Mouse (Mus musculus) forebrain, embryonic 15.5 days (tissue): ENCODE measurements around the gene Gins2. TPM values are rescaled to one million over a fixed set of nuclear protein-coding genes. Genes with fewer than 3 reads are reported as not detected.
A peak's percentile ranks its signal among the peaks of the same experiment; 100 is the strongest.

Experiments used
- ATAC-seq: fragments of 200-750 bp; cut with Nextera tagmentation; replicated peaks from 2 replicates; pipeline ENCODE4 v1.8.0; 2017; ENCODE audit warnings: mild to moderate bottlenecking, moderate TSS enrichment, moderate library complexity
- H3K27ac ChIP-seq: fragments of 300-500 bp; sonication (generic); replicated peaks from 2 replicates; pipeline ENCODE4 v1.5.1; 2015; ENCODE audit warnings: mild to moderate bottlenecking, inconsistent platforms
- H3K27me3 ChIP-seq: fragments of 300-500 bp; sonication (generic); 2 replicates; pipeline ENCODE4 v1.6.1; 2015; ENCODE audit warnings: inconsistent platforms
- H3K36me3 ChIP-seq: fragments of 300-500 bp; sonication (generic); 2 replicates; pipeline ENCODE4 v1.6.1; 2015; ENCODE audit warnings: mild to moderate bottlenecking, inconsistent platforms
- H3K4me1 ChIP-seq: fragments of 300-500 bp; sonication (generic); 2 replicates; pipeline ENCODE4 v1.6.1; 2015; ENCODE audit warnings: inconsistent platforms
- H3K4me2 ChIP-seq: fragments of 300-500 bp; sonication (generic); replicated peaks from 2 replicates; pipeline ENCODE4 v1.6.1; 2015; ENCODE audit warnings: mild to moderate bottlenecking, inconsistent platforms
- H3K4me3 ChIP-seq: fragments of 300-500 bp; sonication (generic); 2 replicates; pipeline ENCODE4 v1.5.1; 2015; ENCODE audit warnings: mild to moderate bottlenecking, inconsistent platforms
- H3K9ac ChIP-seq: fragments of 300-500 bp; sonication (generic); replicated peaks from 2 replicates; pipeline ENCODE4 v1.6.1; 2015; ENCODE audit warnings: mild to moderate bottlenecking, inconsistent platforms
- H3K9me3 ChIP-seq: fragments of 300-500 bp; sonication (generic); 2 replicates; pipeline ENCODE4 v1.6.1; 2016; ENCODE audit warnings: inconsistent platforms
- WGBS: fragments of 180-500 bp; shearing (Covaris S2); methylation state at CpG from one replicate; pipeline ENCODE4 v1.1.7; 2015; ENCODE audit warnings: mixed read lengths; 5-methylcytosine and 5-hydroxymethylcytosine counted together
- polyA plus RNA-seq: library from polyadenylated mRNA; unstranded; fragments of >200 nt; fragmentation: Nextera tagmentation; extraction: Ambion mirVana; gene quantifications from 2 replicates; pipeline ENCODE4 v1.2.1, GENCODE M21; 2015

The Gins2 gene
- polyA plus RNA-seq, 1 experiment from 2014 or later: 27.1 TPM

GRCm38 (mm10) chr8:120538397-120539240, 50.5 kb downstream of the Gins2 start:
- Histone ChIP-seq H3K4me3 (peak overlapping the region; percentile 78), H3K27ac (peak overlapping the region; percentile 98), H3K36me3 (no peaks in the 10 kb centered on the region), H3K9ac (peak overlapping the region; percentile 65), H3K27me3 (no peaks in the 10 kb centered on the region), H3K4me1 (peaks cover 91% of the 10 kb centered on the region), H3K9me3 (no peaks in the 10 kb centered on the region), H3K4me2 (peak overlapping the region; percentile 99)
- under 1% methylated on average over 37 of the region's 37 CpGs for WGBS
- ATAC-seq: peak; percentile 37

DNA sequence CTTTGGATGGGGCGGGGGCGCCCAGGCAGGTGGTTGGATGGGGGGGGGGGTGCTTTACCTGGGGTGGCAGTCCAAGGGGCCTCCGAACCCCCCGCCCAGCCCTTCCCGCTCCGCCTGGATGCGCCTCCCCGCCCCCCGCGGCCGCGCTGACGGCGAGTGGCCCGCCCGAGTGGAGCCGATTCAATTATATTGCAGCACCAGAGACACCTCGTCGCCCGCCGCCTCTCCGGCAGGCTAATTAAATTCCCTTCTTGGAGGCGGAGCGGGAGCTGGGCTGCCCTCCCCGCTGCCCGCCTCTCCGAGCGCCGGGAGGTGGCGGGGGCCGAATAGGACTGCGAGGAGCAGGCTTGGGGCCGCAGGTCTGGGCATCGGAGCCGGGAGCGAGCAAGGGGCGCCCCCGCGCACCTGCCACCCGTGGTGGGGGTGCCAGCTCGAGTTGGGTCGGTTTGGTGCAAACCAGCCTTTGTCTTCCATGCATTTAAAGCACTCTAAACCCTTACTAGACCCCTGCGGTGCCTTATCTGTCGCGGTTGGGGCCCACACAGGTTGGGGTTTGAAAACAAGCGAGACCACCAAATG, 51.2 kb downstream of the Gins2 start:
- Histone ChIP-seq H3K9ac (peak overlapping the region; percentile 65), H3K36me3 (no peaks in the 10 kb centered on the region), H3K4me2 (peak overlapping the region; percentile 99), H3K27me3 (no peaks in the 10 kb centered on the region), H3K4me1 (peaks cover 91% of the 10 kb centered on the region), H3K27ac (peak overlapping the region; percentile 98), H3K9me3 (no peaks in the 10 kb centered on the region), H3K4me3 (peak overlapping the region; percentile 78)
- under 1% methylated on average over 39 of the region's 46 CpGs for whole genome bisulfite sequencing
- ATAC-seq: peak; percentile 33

DNA sequence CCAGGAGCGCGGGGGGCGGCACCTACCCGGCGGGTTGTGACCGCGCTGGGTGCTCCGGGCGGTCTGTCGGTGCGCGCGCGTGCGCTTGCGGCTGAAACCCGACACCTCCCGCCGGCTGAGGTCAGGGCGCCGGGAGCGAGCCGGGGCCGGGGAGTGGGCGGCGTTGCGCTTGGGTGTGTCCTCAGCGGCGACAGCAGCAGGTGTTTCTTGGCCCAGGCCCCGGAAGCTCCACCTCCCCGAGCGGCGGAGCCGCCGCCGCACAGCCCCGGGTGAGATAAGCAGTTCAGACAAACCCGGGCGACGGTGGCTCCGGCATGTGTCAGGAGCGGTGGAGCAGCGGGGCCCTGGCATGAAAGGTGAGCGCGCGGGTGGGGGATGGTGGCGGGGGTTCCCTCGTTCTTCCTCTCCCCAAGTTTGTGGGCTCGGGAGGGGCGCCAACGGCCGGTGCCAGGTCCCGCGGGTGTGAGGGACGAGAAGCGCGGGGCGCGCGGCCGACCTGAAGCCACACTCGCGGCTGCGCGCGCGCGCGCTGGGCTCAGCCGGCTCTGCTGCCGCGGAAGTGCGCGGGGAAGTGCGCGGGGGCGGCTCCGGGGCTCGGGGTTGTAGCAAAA, 51.8 kb downstream of the Gins2 start:
- Histone ChIP-seq H3K4me2 (peak overlapping the region; percentile 99), H3K4me1 (peaks cover 91% of the 10 kb centered on the region), H3K4me3 (peak overlapping the region; percentile 78), H3K9me3 (no peaks in the 10 kb centered on the region), H3K36me3 (no peaks in the 10 kb centered on the region), H3K27me3 (no peaks in the 10 kb centered on the region), H3K27ac (peak overlapping the region; percentile 98), H3K9ac (peak overlapping the region; percentile 65)
- ATAC-seq: peak; percentile 23
- WGBS: 1% methylated on average over 77 of the region's 79 CpGs

DNA sequence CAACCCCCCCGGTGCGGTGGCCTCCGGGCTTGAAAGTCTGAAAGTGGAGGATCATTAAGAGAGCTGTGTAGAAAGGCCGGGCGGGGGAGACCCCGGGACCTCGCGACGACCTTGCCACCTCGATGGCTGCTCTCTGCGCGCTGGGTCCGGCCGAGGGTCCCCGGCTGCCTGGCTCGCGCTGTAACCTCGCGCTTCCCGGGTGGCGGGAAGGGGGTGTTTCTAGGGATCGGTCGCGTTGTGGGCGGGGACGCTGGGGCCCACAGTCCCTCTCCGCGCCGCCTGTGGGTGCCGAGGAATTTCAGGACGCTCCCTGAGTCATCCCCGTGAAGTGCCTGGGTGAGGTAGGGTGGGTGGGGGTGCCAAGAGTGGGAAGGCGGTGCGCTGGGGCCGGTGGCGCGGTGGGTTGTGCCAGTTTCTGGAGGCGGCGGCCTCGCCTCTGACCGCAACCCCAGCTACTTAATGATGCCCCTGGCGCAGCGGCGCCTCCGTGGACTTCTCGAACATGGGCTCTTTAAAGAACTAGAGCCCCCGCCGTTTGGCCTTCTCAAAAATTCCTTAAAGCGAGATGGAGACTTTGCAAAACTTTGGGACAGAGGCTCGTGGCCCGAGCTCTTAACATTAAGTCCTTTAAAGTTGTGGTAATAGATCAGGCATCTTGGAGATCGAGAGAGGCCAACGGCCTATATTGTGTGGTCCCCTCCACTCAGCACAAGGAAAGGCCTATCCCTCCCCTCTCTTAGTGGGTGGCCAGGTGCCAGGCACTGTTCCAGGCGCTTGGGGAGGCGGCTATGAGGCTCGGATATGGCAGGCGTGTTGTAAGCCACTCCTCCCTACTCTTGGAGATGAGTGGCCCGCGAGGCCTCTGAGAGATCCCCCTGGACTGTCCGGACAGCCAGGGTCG, 52.5 kb downstream of the Gins2 start:
- Histone ChIP-seq H3K4me3 (peak overlapping the region; percentile 78), H3K27me3 (no peaks in the 10 kb centered on the region), H3K4me2 (peak overlapping the region; percentile 99), H3K4me1 (peaks cover 92% of the 10 kb centered on the region), H3K36me3 (no peaks in the 10 kb centered on the region), H3K9ac (peak overlapping the region; percentile 65), H3K9me3 (no peaks in the 10 kb centered on the region), H3K27ac (peak overlapping the region; percentile 98)
- under 1% methylated on average over 61 of the region's 61 CpGs for WGBS
- ATAC-seq: 0 out of 2 replicates have a peak, but pooled peaks have one; percentile 18

DNA sequence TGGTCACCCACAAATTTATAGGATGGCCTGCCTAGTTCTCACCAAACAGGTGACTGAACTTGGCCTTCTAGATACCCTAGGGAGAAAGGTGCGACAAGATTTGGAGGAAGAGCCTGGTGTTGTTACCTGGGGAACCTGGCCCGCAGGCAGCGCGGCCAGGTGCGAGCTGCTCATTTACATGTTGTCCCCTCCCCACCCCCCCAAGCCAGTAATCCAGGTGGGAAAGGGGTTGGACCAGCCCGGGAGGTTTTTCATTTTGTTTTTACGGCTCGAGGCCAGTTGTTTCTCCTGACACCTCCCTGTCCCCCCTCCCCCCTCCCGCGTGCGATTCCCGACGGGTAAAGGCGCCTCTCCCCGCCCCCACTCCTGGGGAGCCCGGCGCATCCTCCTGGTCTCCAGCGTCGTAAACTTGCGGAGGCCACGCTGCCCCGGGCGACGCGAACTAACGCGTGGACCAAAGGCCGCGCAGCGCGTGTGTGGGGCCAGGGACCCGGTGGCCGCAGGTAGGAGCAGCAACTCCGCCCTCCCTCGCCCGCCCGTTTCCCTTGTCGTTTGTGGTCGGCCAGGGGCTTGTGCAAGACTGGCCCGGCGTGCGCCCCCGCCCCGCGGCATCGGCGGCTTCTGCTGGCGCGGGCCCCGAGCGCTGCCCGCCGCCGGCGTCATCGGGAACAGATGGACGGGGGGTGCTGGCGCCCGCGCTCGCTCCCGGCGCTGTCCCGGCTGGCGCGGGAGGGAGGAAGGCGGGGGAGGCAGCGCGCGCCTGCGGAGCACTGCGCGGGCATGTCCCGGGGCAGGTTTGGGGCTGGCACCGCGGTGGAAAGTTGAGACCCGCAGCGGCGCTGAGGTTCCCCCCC, 53.4 kb downstream of the Gins2 start:
- H3K27me3 ChIP-seq: no peaks in the 10 kb centered on the region
- H3K9ac ChIP-seq: peak overlapping the region; percentile 65
- 0 out of 2 replicates have a peak, but pooled peaks have one; percentile 6 for ATAC-seq
- H3K4me3 ChIP-seq: peak overlapping the region; percentile 78
- H3K9me3 ChIP-seq: no peaks in the 10 kb centered on the region
- H3K36me3 ChIP-seq: no peaks in the 10 kb centered on the region
- H3K4me2 ChIP-seq: peak overlapping the region; percentile 99
- under 1% methylated on average over 76 of the region's 79 CpGs for WGBS
- peaks cover 90% of the 10 kb centered on the region for H3K4me1 ChIP-seq
- peak overlapping the region; percentile 98 for H3K27ac ChIP-seq

DNA sequence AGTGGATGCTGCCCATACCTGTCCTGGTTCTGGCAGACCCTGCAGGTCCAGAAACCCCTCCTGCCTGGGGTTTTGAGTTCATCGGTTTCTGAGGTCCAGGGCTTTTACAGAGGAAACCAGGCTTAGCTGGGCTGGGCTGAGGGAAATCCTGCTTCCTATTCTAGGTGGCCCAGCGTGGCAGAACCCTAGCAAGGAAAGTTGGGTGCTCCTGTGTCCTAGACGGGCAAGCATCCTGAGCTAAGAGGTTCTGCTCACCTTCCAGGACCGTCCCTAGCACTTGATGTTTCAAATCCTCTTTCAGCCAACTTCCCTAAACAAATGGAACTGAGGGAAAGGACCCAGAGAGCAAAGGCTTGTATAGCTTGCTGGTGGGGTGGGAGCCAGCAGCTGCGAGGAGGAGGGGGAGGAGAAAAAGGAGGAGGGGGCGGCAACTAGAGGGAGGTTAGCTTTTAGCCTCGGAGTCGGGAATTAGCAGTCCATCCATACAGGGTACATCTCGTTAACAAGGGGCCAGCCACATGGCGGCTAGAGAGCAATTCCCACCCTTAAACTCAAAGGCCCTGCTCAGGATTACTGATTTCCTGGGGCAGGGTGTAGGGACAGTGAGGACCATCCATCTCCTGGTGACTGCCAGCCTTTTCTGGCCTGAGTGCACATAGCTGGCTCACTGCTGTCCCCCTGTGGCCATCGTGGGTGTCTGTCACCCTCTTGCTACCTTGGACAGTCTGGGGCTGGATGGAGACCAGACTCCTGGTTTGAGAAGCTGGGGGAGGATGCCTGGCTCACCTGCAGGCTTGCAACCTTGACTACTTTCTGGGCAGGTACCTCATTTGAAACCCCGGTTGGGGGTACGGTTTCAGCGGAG, 54.4 kb downstream of the Gins2 start:
- Histone ChIP-seq H3K9ac (peak overlapping the region; percentile 23), H3K4me3 (peak overlapping the region; percentile 78; the same call in 1 of the 2 replicates), H3K36me3 (no peaks in the 10 kb centered on the region), H3K27ac (peak overlapping the region; percentile 98), H3K9me3 (no peaks in the 10 kb centered on the region), H3K27me3 (no peaks in the 10 kb centered on the region), H3K4me2 (peak overlapping the region; percentile 99), H3K4me1 (peaks cover 87% of the 10 kb centered on the region)
- ATAC-seq: peak; percentile 36
- WGBS: 12% methylated on average over 14 of the region's 14 CpGs

GRCm38 (mm10) chr8:120534080-120534479, 55.0 kb downstream of the Gins2 start:
- no peaks in the 10 kb centered on the region for H3K27me3 ChIP-seq
- H3K9ac ChIP-seq: 0 out of 2 replicates have a peak overlapping the region, but pooled peaks have one; percentile 23
- H3K27ac ChIP-seq: peak overlapping the region; percentile 98
- no peak for ATAC-seq
- H3K9me3 ChIP-seq: no peaks in the 10 kb centered on the region
- peaks cover 84% of the 10 kb centered on the region for H3K4me1 ChIP-seq
- 40% methylated on average over 8 of the region's 8 CpGs for WGBS
- no peak overlapping the region for H3K4me3 ChIP-seq
- no peaks in the 10 kb centered on the region for H3K36me3 ChIP-seq
- H3K4me2 ChIP-seq: 0 out of 2 replicates have a peak overlapping the region, but pooled peaks have one; percentile 99

GRCm38 (mm10) chr8:120533380-120533779, 55.7 kb downstream of the Gins2 start:
- ATAC-seq: no peak
- peak overlapping the region; percentile 98 for H3K27ac ChIP-seq
- no peaks in the 10 kb centered on the region for H3K27me3 ChIP-seq
- peak overlapping the region; percentile 27 for H3K4me2 ChIP-seq
- no peaks in the 10 kb centered on the region for H3K36me3 ChIP-seq
- H3K4me1 ChIP-seq: peaks cover 84% of the 10 kb centered on the region
- peak overlapping the region; percentile 12; the same call in 1 of the 2 replicates for H3K4me3 ChIP-seq
- WGBS: 10% methylated on average over 3 of the region's 3 CpGs
- peak overlapping the region; percentile 31 for H3K9ac ChIP-seq
- H3K9me3 ChIP-seq: no peaks in the 10 kb centered on the region

DNA sequence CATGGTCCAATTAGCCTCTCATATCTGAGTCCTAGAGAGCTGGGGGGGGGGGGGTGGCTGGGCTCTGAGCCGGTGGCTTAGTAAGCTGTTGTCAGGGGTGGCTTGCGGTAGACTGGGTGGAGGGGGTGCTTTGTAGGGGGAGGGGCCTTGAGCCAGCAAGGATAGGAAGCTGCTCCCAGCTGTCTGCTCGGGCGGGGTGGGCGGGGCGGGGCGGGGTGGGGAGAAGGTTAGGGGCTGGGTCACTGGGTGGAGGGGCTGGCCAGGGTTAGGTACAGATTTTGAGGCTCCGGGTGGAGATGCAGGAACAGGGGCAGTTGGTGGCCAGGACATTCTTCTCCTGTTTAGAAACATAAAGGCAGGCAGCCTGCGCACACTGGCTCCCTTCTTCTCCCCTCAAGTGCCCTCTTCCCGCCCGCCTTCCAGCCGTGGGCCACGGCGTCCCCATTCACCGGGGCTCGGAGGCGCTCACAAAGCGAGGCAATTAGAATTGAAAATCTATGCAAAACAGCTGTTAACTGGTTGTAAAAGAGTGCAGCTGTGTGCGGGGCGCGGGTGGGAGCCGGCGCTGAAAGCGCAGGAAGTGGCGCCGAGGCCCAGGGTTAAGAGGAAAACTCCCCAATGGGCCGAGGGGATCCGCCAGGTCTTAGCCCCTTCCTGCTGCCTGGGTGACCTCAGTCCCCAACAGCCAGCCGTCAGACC, 56.4 kb downstream of the Gins2 start:
- H3K27ac ChIP-seq: peak overlapping the region; percentile 98
- peak overlapping the region; percentile 31 for H3K9ac ChIP-seq
- H3K9me3 ChIP-seq: no peaks in the 10 kb centered on the region
- peak; percentile 48 for ATAC-seq
- H3K27me3 ChIP-seq: no peaks in the 10 kb centered on the region
- H3K4me3 ChIP-seq: peak overlapping the region; percentile 12
- H3K36me3 ChIP-seq: no peaks in the 10 kb centered on the region
- 3% methylated on average over 29 of the region's 29 CpGs for WGBS
- H3K4me1 ChIP-seq: peaks cover 87% of the 10 kb centered on the region
- H3K4me2 ChIP-seq: peak overlapping the region; percentile 27
